Mouse (Mus musculus): ENCODE data around the gene Ano6.

- no peak for TF ChIP-seq CTCF (IDR thresholded peaks at IDR 0.05; ENCODE audit: extremely low read depth, insufficient read length, insufficient replicate concordance, low read depth, low read length)
- no peak for TF ChIP-seq POLR2A (IDR thresholded peaks at IDR 0.05; ENCODE audit: low read depth, low read length)
Measured at GRCm38 (mm10) chr15:95921639-95922038, 131.0 kb downstream of the Ano6 start.

All from small intestine, adult 2 months (tissue).